Mouse (Mus musculus): ENCODE results near the gene Gpr153.

The Gpr153 gene

DNA sequence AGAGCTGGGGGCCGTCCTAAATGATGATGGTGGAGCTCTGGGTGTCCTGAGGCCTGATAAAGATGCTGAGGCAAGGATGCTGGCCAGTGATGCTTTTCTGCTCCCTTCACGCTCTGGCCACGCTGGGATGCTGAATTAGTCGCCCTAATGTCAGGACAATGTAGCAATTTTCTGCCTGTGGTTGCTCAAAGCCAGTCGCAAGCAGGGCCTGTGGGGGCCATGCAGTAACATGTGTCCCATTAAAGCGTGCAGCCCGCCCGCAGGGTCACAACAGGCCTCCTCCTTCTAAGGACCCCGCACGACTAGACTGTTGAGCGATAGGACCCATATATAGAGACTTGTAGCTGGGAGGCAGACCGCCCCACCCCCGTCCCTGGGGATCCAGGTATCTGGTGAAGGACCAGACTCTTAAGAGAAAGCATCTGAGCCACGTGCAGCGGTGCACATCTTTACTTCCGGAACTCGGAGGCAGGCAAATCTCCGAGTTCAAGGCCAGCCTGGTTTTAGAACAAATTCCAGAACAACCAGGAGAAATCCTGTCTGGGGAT, 14.4 kb downstream of the Gpr153 start:
- no peak for DNase-seq

GRCm38 (mm10) chr4:152290385-152290784, 16.4 kb downstream of the Gpr153 start:
- DNase-seq: no peak

DNA sequence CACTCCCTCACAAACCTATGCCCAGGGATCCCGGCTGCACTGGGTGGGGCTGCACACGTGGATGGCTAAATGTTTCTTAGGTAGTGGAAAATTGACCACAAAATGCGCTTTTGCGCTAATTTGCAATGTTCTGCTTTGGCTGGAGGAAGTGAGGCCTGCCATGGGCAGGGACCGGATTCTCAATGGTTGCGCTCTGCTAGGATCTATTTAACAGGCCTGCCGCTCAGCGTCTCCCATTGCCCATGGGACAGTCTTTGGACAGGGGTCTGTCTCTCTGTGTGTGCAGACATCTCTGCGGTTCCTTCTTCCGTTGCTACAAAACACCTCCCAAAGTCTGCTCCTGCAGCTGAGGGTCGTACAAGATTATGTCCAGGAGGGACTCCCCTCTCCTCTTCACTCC, 17.0 kb downstream of the Gpr153 start:
- DNase-seq: no peak

- DNase-seq: no peak
Observed at GRCm38 (mm10) chr4:152291562-152291961, 17.5 kb downstream of the Gpr153 start, which contains the start of gene Hes3. Hes3 (minus strand) TSS chr4:152291662.

GRCm38 (mm10) chr4:152292102-152292765, 18.2 kb downstream of the Gpr153 start:
- DNase-seq: no peak

DNA sequence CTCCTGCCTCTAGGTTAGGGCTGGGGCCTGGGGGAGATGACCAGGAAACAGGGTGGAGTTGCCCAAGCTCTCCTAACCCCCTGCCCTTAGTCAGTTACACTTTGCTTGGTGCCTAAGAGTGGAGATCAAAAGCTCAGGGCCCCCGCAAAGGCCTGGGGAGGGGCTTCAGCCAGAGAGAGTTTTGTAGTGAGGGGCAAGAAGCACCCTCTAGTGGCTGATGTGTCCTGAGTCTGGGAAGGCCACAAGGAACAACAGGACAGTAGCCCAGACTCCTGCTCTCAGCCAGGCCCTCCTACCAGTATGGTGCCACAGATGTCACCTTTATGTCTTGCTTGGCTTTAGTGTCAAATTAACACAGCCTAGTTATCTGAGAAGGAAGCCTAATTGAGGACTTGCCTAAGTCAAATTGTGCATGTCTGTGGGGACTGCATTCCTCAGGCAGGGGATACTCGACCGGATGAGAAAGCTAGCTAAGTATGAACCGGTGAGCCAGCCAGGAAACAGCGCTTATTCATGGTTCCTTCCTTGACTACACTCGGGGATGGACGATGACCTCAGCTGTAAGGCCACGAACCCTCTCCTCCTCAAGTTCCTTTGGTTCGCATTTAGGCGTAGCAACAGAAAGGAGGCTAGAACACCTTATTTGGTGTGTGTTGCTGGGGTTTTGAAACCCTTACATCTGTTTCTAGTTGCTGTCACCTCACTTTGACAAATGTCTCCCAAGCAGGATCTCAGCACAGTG, 20.3 kb downstream of the Gpr153 start:
- DNase-seq: peak in 1 of 2 experiments; percentile 41

DNA sequence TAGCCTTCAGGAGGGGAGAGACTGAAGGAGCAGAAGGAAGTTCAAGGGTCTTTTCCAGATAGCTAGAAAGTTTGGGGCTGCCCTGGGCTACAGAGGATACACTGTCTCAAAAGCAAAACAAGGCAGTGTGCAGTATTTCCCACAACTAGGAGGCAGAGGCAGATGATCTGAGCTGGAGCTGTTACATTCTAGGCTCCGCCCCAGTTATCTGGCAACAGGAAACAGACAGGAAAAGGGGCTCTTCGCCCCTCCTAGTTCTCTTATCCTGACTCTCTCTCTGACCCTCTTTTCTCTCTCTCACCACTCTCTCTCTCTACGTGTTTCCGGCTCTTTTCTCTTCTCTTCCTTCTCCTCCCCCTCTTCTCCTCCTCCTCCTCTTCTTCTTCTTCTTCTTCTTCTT, 21.9 kb downstream of the Gpr153 start:
- DNase-seq: no peak

- DNase-seq: no peak
Observed at GRCm38 (mm10) chr4:152296371-152296770, 22.3 kb downstream of the Gpr153 start.

DNA sequence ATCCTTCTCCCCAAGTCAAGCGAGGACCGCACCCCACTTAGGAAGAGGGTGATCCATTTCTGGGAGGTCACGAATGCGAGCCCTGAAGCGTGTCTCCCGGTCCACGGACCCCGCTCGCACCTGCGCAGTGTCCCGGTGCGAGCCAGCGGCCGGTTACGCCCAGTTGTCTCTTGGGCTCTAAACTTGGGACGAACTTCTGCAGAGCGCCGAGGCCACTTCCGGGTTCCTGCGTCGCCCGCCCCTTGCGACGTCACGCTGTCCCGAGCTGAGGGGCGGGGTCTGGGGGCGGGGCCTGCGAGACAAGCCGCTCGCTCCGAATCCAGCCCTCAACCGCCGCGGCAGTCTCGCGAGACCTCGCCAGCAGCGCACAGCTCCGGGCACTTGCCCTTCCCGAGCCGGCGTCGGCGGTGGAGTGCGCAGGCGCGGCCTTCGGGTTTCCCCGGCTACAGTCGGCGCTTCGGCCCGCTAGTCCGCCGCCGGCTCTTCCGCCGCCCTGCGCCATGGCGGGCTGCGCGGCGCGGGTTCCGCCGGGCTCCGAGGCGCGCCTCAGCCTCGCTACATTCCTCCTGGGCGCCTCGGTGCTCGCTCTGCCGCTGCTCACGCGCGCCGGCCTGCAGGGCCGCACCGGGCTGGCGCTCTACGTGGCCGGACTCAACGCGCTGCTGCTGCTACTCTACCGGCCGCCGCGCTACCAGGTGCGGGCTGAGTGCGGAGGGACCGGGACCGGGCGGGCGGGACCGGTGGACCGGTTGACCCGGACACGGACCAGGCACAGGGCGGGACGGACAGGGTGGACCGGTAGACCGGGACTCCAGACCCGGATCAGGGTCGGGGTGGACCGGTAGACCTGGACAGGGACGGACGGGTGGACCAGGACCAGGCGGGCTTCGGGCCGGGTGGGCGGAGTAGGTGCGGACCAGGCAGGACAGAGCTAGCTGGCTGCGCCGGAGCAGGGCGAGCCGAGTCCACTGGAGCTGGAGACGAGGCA, 23.1 kb downstream of the Gpr153 start, which contains the start of gene Icmt:
Gene Icmt (plus strand): TSS at position 354 of the 988 bp plus-strand sequence.
- peak; percentile 99 to 100 for DNase-seq

DNA sequence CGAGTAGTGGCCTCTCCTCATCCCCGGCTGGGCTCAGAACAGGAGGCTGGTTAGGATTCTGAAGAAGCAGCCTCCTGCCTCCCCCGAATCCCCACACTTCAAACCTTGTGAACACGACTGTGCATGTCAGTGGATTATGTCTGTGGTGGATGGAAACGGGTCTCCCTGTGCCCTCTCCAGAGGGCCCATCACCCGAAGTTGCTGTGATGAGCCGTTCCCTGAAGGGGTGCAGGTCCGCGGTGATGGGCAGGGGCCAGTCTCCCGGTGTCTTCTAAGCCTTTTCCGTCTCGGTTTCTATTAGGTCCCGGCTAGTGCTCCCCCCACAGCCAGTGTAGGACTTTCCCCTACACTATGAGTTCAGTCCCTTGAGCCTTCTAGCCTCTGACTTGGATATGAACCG, 24.8 kb downstream of the Gpr153 start:
- no peak for DNase-seq

GRCm38 (mm10) chr4:152300375-152300774, 26.3 kb downstream of the Gpr153 start:
- no peak for DNase-seq

DNA sequence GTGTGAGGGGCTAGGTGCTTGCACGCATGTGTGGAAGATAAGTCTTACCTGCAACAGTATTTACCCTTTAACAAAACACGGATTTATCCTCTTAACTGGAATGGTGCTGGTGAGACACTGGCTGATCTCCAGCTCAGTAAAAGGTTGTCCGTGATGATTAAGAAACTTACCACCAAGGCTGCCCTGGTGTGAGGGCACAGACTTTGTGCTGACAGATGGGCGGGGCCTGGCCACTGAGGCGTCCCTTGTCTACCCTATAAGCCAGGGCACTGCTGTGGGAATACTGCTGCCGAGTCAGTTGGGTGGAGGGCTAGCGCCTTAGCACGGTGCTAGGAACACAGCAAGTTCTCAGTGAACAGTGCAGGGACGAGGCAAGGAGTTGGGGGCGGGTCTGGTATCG, 28.0 kb downstream of the Gpr153 start:
- peak; percentile 75 to 77 for DNase-seq

DNA sequence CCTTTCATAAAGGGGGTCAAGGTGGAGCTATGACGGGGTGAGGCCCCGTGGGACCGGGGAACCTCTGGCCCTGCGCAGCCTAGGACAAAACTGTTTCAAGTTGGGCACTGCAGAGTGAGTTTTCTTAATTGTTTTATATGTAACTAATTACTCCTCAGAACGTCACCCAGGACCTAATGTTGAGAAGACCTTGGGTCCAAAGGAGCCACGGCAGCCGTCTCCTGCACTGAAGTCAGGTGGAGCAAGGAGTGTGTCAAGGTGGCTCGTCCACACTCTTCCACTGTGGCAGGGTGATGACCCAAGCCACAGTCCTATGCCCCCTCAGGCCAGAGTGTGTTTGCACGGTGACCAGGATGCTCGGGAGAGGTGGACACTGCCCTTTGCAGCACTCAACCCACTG, 29.1 kb downstream of the Gpr153 start:
- peak; percentile 65 to 75 for DNase-seq

DNA sequence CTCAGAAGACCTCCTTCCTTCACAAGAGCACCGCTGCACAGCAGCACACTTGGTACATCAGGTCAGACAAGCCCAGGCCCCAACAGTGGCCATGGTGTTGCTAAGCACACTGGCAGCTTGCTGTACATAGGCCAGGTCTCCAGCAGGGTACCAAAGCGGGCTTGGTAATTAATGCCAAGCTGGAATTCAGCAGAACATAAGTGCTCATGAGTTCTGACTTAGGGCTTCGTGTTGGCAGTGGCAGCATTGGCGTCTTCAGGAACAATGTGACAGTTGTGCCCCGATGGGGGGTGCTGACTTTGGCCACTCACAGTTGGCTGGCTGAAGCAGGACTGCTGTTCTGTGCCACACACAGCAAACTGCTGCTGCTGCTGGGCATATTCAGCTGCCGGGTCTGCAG, 30.7 kb downstream of the Gpr153 start:
- DNase-seq: no peak

DNA sequence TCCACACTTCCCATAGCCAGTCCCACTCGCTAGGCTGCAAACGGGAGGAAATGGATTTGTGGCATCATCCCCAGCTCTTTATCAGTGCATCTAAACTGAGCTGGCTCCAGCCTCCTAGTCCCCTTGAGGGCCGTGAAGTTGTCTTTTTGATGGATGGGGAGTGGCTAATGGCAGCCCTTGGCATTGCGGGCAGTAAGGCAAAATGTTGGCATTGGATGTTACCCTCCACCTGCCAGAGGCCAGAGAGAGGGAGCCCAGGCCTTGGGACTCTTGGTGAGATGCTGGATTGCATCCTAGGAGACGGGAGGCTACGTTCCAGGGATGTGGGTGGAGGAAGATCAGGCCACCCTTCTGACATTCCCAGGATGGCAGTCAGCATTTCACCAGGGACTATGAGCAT, 32.0 kb downstream of the Gpr153 start:
- no peak for DNase-seq

DNA sequence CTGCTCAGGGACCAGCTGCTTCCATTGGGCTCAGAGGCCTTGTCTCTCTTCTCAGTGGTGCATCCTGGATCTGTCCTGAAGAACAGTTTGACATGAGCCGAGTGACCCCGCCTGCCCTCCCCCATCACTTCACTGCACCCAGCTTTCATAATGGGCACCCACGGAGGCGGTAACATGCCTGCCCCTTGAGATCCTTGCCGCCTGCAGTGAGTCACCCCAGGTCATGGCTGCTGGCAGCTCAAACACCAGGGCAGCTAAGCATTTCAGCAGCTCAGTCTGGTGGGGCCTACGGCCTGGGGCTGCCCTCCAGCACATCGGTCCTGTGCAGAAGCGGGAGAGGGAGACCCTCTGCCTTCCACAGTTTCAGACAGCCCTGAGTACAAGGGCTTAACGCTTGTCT, 33.5 kb downstream of the Gpr153 start:
- no peak for DNase-seq

GRCm38 (mm10) chr4:152312186-152312585, 38.2 kb downstream of the Gpr153 start:
- no peak for DNase-seq

DNA sequence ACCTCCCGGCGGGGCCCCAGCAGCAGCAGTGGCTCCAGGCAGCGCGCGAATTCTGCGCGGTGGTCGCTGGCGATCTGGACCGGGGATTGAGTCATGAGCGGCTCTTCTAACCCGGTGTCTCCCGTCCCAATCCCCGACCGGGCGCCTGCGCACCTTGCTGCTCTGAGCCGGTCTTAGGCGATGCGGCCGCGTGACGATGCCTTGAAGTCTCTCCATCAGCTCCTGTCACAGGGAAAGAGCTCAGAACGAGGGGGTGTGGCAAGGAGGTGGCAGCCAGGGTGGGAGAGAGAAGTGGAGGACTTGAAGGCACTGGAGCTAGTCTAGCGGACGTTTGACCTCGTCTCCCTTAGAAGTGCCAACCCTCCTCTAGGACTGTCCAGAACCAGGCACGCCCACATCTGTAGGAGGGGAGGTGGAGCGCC, 39.2 kb downstream of the Gpr153 start:
- DNase-seq: peak; percentile 32 to 38

DNA sequence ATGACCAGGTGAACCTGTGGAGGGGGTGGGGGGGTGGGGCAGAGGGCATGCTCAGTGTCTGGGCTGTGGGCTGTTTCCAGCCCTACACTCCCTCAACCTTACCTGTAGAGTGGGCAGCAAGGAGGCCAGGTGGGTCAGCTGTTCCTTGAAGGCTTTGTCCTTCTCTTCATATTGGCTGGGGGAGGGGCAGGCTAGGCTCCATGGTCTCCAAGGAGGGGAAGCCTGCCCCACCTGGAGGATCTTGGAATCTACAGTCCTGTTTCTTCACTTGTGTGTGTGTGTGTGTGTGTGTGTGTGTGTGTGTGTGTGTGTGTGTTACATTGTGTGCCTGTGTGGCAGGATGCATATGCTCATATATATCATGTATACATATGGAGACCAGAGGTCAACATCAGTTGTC, 39.9 kb downstream of the Gpr153 start:
- DNase-seq: peak in 1 of 2 experiments; percentile 76

DNA sequence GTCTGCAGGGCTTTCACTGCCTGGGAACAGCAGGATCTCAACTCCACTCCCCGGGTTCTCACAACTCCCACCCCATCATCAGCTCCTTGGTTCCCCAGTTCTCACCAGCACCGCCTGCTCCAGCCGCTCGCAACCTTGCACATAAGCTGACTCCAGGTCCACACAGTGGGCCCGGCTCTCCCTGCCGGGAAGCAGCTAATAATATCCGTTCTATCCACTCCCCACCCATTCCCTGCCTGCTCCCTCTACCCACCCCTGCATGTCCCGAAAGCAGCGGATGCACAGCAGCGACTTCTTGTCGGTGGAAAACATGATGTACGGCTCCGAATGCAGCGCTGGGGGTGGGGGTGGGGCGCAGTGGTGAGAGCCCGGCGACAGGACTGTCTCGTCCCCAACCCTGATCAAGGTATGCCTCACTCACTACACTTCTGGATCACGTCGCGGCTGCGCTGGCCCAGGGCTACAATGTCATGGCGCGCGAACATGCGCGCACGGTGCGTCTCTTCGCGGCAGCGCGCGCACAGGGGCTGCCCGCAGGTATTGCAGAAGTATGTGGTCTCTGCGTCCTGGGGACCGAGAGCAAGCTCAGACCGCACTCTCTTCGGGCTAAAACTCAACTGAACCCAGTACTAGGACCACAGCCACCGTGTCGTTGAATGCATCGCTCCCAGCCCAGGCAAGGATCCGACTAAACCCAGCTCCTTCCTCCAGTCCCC, 41.6 kb downstream of the Gpr153 start:
- no peak for DNase-seq

GRCm38 (mm10) chr4:152317631-152318033, 43.6 kb downstream of the Gpr153 start:
- DNase-seq: peak in 1 of 2 experiments; percentile 36

Measured in kidney, postnatal 36 days (tissue).